Mouse (Mus musculus): ENCODE measurements around the gene Fance. TPM values are rescaled to one million over a fixed set of nuclear protein-coding genes. Genes with fewer than 3 reads are reported as not detected.

Gene Fance
- polyA plus RNA-seq, 1 experiment from 2014 or later: 27.8 TPM

GRCm38 (mm10) chr17:28280423-28280800 is 32.9 kb upstream of the Fance start:
- no peak for ATAC-seq (replicated peaks)
- no peak overlapping the region for H3K9ac ChIP-seq
- H3K36me3 ChIP-seq (replicated peaks): no peaks in the 10 kb centered on the region
- 81% methylated on average over 7 of the region's 7 CpGs for WGBS
- H3K9me3 ChIP-seq: no peaks in the 10 kb centered on the region
- H3K4me3 ChIP-seq: no peak overlapping the region
- no peaks in the 10 kb centered on the region for H3K27me3 ChIP-seq (replicated peaks)
- no peak overlapping the region for H3K27ac ChIP-seq
- no peak overlapping the region for H3K4me2 ChIP-seq
- H3K4me1 ChIP-seq: peaks cover 3% of the 10 kb centered on the region; the same call in 1 of the 2 replicates

- no peak overlapping the region for H3K27ac ChIP-seq
- WGBS: 44% methylated on average over 5 of the region's 5 CpGs
- peaks cover 5% of the 10 kb centered on the region; the same call in 1 of the 2 replicates for H3K4me1 ChIP-seq
- H3K27me3 ChIP-seq (replicated peaks): no peaks in the 10 kb centered on the region
- no peak overlapping the region for H3K4me3 ChIP-seq
- no peak overlapping the region for H3K9ac ChIP-seq
- H3K9me3 ChIP-seq: no peaks in the 10 kb centered on the region
- no peaks in the 10 kb centered on the region for H3K36me3 ChIP-seq (replicated peaks)
- no peak for ATAC-seq (replicated peaks)
- no peak overlapping the region for H3K4me2 ChIP-seq
Measured at GRCm38 (mm10) chr17:28280831-28281377, 32.4 kb upstream of the Fance start.

- Histone ChIP-seq H3K4me3 (no peak overlapping the region), H3K27ac (no peak overlapping the region), H3K4me1 (peaks cover 7% of the 10 kb centered on the region; the same call in 1 of the 2 replicates), H3K9ac (no peak overlapping the region), H3K4me2 (no peak overlapping the region), H3K27me3 (replicated peaks) (no peaks in the 10 kb centered on the region), H3K36me3 (replicated peaks) (no peaks in the 10 kb centered on the region), H3K9me3 (no peaks in the 10 kb centered on the region)
- WGBS: 93% methylated on average over 7 of the region's 7 CpGs
- ATAC-seq (replicated peaks): no peak
Measured at GRCm38 (mm10) chr17:28281866-28282441, 31.4 kb upstream of the Fance start.

- no peak for ATAC-seq (replicated peaks)
- H3K4me2 ChIP-seq: no peak overlapping the region
- H3K4me1 ChIP-seq: peaks cover 7% of the 10 kb centered on the region; the same call in 1 of the 2 replicates
- no peak overlapping the region for H3K4me3 ChIP-seq
- H3K36me3 ChIP-seq (replicated peaks): no peaks in the 10 kb centered on the region
- H3K9me3 ChIP-seq: no peaks in the 10 kb centered on the region
- H3K27ac ChIP-seq: no peak overlapping the region
- H3K9ac ChIP-seq: no peak overlapping the region
- no peaks in the 10 kb centered on the region for H3K27me3 ChIP-seq (replicated peaks)
- WGBS: 92% methylated on average over 10 of the region's 10 CpGs
Measured at GRCm38 (mm10) chr17:28283199-28283598, 30.1 kb upstream of the Fance start.

GRCm38 (mm10) chr17:28286133-28286532 is 27.2 kb upstream of the Fance start:
- no peak overlapping the region for H3K9ac ChIP-seq
- H3K9me3 ChIP-seq: no peaks in the 10 kb centered on the region
- no peak for ATAC-seq (replicated peaks)
- no peaks in the 10 kb centered on the region for H3K36me3 ChIP-seq (replicated peaks)
- 0 out of 2 replicates have a peak, but pooled peaks cover 4% of the 10 kb centered on the region for H3K4me1 ChIP-seq
- WGBS: 86% methylated on average over 10 of the region's 10 CpGs
- H3K4me2 ChIP-seq: no peak overlapping the region
- H3K4me3 ChIP-seq: no peak overlapping the region
- H3K27me3 ChIP-seq (replicated peaks): no peaks in the 10 kb centered on the region
- H3K27ac ChIP-seq: no peak overlapping the region

GRCm38 (mm10) chr17:28286964-28287363 is 26.4 kb upstream of the Fance start:
- WGBS: 20% methylated on average over 5 of the region's 5 CpGs
- H3K4me1 ChIP-seq: 0 out of 2 replicates have a peak, but pooled peaks cover 4% of the 10 kb centered on the region
- H3K4me3 ChIP-seq: no peak overlapping the region
- ATAC-seq (replicated peaks): no peak
- H3K36me3 ChIP-seq (replicated peaks): no peaks in the 10 kb centered on the region
- H3K27me3 ChIP-seq (replicated peaks): no peaks in the 10 kb centered on the region
- no peak overlapping the region for H3K4me2 ChIP-seq
- H3K9me3 ChIP-seq: no peaks in the 10 kb centered on the region
- H3K27ac ChIP-seq: no peak overlapping the region
- H3K9ac ChIP-seq: no peak overlapping the region

- Histone ChIP-seq H3K4me3 (no peak overlapping the region), H3K9me3 (no peaks in the 10 kb centered on the region), H3K9ac (no peak overlapping the region), H3K4me2 (no peak overlapping the region), H3K27me3 (replicated peaks) (no peaks in the 10 kb centered on the region), H3K4me1 (0 out of 2 replicates have a peak, but pooled peaks cover 4% of the 10 kb centered on the region), H3K27ac (no peak overlapping the region), H3K36me3 (replicated peaks) (no peaks in the 10 kb centered on the region)
- ATAC-seq (replicated peaks): no peak
- WGBS: 68% methylated on average over 8 of the region's 8 CpGs
Measured at GRCm38 (mm10) chr17:28287578-28287977, 25.7 kb upstream of the Fance start.

GRCm38 (mm10) chr17:28287980-28288379 is 25.3 kb upstream of the Fance start:
- Histone ChIP-seq H3K36me3 (replicated peaks) (no peaks in the 10 kb centered on the region), H3K27ac (no peak overlapping the region), H3K9ac (no peak overlapping the region), H3K4me3 (no peak overlapping the region), H3K9me3 (no peaks in the 10 kb centered on the region), H3K4me1 (0 out of 2 replicates have a peak, but pooled peaks cover 4% of the 10 kb centered on the region), H3K4me2 (no peak overlapping the region), H3K27me3 (replicated peaks) (no peaks in the 10 kb centered on the region)
- 73% methylated on average over 5 of the region's 5 CpGs for WGBS
- ATAC-seq (replicated peaks): no peak

GRCm38 (mm10) chr17:28290262-28290661 is 23.1 kb upstream of the Fance start:
- no peak for ATAC-seq (replicated peaks)
- Histone ChIP-seq H3K27ac (no peak overlapping the region), H3K36me3 (replicated peaks) (no peaks in the 10 kb centered on the region), H3K4me3 (no peak overlapping the region), H3K9me3 (no peaks in the 10 kb centered on the region), H3K4me1 (0 out of 2 replicates have a peak, but pooled peaks cover 7% of the 10 kb centered on the region), H3K9ac (no peak overlapping the region), H3K27me3 (replicated peaks) (no peaks in the 10 kb centered on the region), H3K4me2 (no peak overlapping the region)
- 61% methylated on average over 3 of the region's 3 CpGs for WGBS

GRCm38 (mm10) chr17:28290671-28291070 is 22.6 kb upstream of the Fance start:
- H3K27ac ChIP-seq: no peak overlapping the region
- no peaks in the 10 kb centered on the region for H3K9me3 ChIP-seq
- no peaks in the 10 kb centered on the region for H3K27me3 ChIP-seq (replicated peaks)
- no peak overlapping the region for H3K4me3 ChIP-seq
- H3K9ac ChIP-seq: no peak overlapping the region
- H3K4me2 ChIP-seq: no peak overlapping the region
- no peaks in the 10 kb centered on the region for H3K36me3 ChIP-seq (replicated peaks)
- H3K4me1 ChIP-seq: 0 out of 2 replicates have a peak, but pooled peaks cover 8% of the 10 kb centered on the region
- no peak for ATAC-seq (replicated peaks)
- 81% methylated on average over 11 of the region's 11 CpGs for WGBS

- H3K36me3 ChIP-seq (replicated peaks): no peaks in the 10 kb centered on the region
- no peak for ATAC-seq (replicated peaks)
- no peaks in the 10 kb centered on the region for H3K9me3 ChIP-seq
- H3K27ac ChIP-seq: no peak overlapping the region
- no peak overlapping the region for H3K4me2 ChIP-seq
- no peak overlapping the region for H3K4me3 ChIP-seq
- no peak overlapping the region for H3K9ac ChIP-seq
- 89% methylated on average over 7 of the region's 7 CpGs for WGBS
- H3K4me1 ChIP-seq: 0 out of 2 replicates have a peak, but pooled peaks cover 4% of the 10 kb centered on the region
- H3K27me3 ChIP-seq (replicated peaks): no peaks in the 10 kb centered on the region
Measured at GRCm38 (mm10) chr17:28291346-28291745, 22.0 kb upstream of the Fance start.

GRCm38 (mm10) chr17:28293716-28294115 is 19.6 kb upstream of the Fance start:
- WGBS: 83% methylated on average over 4 of the region's 4 CpGs

More at GRCm38 (mm10) chr17:28293716-28294115, 19.6 kb upstream of the Fance start:
- no peak overlapping the region for H3K4me2 ChIP-seq
- H3K9me3 ChIP-seq: no peaks in the 10 kb centered on the region
- no peaks in the 10 kb centered on the region for H3K36me3 ChIP-seq (replicated peaks)
- H3K9ac ChIP-seq: no peak overlapping the region
- 0 out of 2 replicates have a peak, but pooled peaks cover 4% of the 10 kb centered on the region for H3K4me1 ChIP-seq
- no peak overlapping the region for H3K4me3 ChIP-seq
- H3K27me3 ChIP-seq (replicated peaks): no peaks in the 10 kb centered on the region
- no peak overlapping the region for H3K27ac ChIP-seq
- ATAC-seq (replicated peaks): no peak

Data from midbrain, embryonic 15.5 days (tissue).